Mouse (Mus musculus) bone marrow macrophage, adult 2 months (primary cell): ENCODE measurements around the gene Schip1.

Experiments
- CTCF ChIP-seq: IDR thresholded peaks from 2 replicates; pipeline ENCODE4 v1.5.1; 2012; ENCODE audit warnings: low read depth, mild to moderate bottlenecking, low read length, moderate library complexity
- POLR2A ChIP-seq: IDR thresholded peaks from 2 replicates; pipeline ENCODE4 v1.6.1; 2012; ENCODE audit warnings: mild to moderate bottlenecking, low read depth, low read length, borderline replicate concordance

- TF ChIP-seq CTCF (no peak), POLR2A (no peak)
Observed at GRCm38 (mm10) chr3:68375100-68375508, 310.5 kb downstream of the Schip1 start.
